Mouse (Mus musculus) hindbrain, postnatal 0 days (tissue): ENCODE measurements at regions not wholly inside any gene's neighbourhood (a gene's known extent, or its start where the extent isn't known, plus 50 kb on each side); places are given as distances from the start of the nearest gene placed in this dataset.

Experiments used
- ATAC-seq: fragments of 200-750 bp; cut with Nextera tagmentation; 2 replicates; pipeline ENCODE4 v1.8.0; 2017; ENCODE audit warnings: mild to moderate bottlenecking, moderate TSS enrichment, moderate library complexity
- DNase-seq: peaks from one replicate; pipeline ENCODE4 v3.0.0-alpha.2; 2015; ENCODE audit warnings: low spot score
- H3K27ac ChIP-seq: fragments of 300-500 bp; sonication (generic); 2 replicates; pipeline ENCODE4 v1.5.1; 2014; ENCODE audit warnings: mild to moderate bottlenecking
- H3K27me3 ChIP-seq: fragments of 300-500 bp; sonication (generic); 2 replicates; pipeline ENCODE4 v1.6.1; 2014; ENCODE audit warnings: low read length, mixed read lengths; ENCODE audit not compliant: insufficient read depth
- H3K36me3 ChIP-seq: fragments of 300-500 bp; sonication (generic); 2 replicates; pipeline ENCODE4 v1.6.1; 2014; ENCODE audit warnings: low read length, mixed read lengths; ENCODE audit not compliant: insufficient read depth
- H3K4me1 ChIP-seq: fragments of 300-500 bp; sonication (generic); 2 replicates; pipeline ENCODE4 v1.6.1; 2014; ENCODE audit warnings: antibody characterized with exemption, low read length, mixed read lengths; ENCODE audit not compliant: insufficient read depth
- H3K4me2 ChIP-seq: fragments of 300-500 bp; sonication (generic); 2 replicates; pipeline ENCODE4 v1.6.1; 2014; ENCODE audit warnings: low read depth, mild to moderate bottlenecking, low read length, moderate library complexity, mixed read lengths
- H3K4me3 ChIP-seq: fragments of 300-500 bp; sonication (generic); 2 replicates; pipeline ENCODE4 v1.5.1; 2014; ENCODE audit warnings: low read length
- H3K9ac ChIP-seq: fragments of 300-500 bp; sonication (generic); replicated peaks from 2 replicates; pipeline ENCODE4 v1.6.1; 2014; ENCODE audit warnings: mild to moderate bottlenecking, low read length, moderate library complexity, mixed read lengths
- H3K9me3 ChIP-seq: fragments of 300-500 bp; sonication (generic); 2 replicates; pipeline ENCODE4 v1.6.1; 2016; ENCODE audit warnings: low read length, mixed read lengths
- CTCF ChIP-seq: IDR thresholded peaks from 2 replicates; pipeline ENCODE4 v1.5.1; 2016; ENCODE audit warnings: antibody characterized with exemption, control low read depth, low read depth
- WGBS: fragments of 180-500 bp; shearing (Covaris S2); extraction: QIAGEN DNeasy Blood & Tissue Kit; methylation state at CpG from one replicate; pipeline ENCODE4 v1.1.7; 2014; 5-methylcytosine and 5-hydroxymethylcytosine counted together

DNA sequence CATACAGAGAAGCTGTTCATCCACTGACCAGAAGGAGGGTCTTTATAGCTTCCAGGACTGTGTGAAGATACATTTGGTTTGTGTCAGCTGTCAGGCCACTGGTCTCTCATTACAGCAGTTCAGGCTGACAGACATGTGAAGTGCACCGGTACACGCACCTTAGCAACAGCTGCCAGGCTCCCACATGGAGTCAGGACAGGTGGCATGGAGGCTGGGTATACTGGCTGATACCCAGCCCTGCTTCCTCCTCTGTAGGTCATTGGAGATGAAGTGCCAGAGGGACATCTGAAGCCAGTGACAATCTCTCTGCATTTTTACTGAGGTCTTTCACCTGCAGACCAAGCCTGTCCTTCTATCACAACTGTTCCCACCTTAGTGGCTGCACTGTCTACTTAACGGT is 146.2 kb downstream of the Sec61b start:
- no peaks in the 10 kb centered on the region for H3K4me1 ChIP-seq
- WGBS, result 72% methylated on average over 3 of the region's 3 CpGs
- DNase-seq, result no peak
- H3K4me3 ChIP-seq, result no peak overlapping the region
- no peak for TF ChIP-seq CTCF
- H3K27me3 ChIP-seq, result no peaks in the 10 kb centered on the region
- no peak overlapping the region for H3K9ac ChIP-seq
- H3K27ac ChIP-seq, result no peak overlapping the region
- no peak overlapping the region for H3K4me2 ChIP-seq
- no peaks in the 10 kb centered on the region for H3K9me3 ChIP-seq
- H3K36me3 ChIP-seq, result no peaks in the 10 kb centered on the region
- no peak for ATAC-seq

DNA sequence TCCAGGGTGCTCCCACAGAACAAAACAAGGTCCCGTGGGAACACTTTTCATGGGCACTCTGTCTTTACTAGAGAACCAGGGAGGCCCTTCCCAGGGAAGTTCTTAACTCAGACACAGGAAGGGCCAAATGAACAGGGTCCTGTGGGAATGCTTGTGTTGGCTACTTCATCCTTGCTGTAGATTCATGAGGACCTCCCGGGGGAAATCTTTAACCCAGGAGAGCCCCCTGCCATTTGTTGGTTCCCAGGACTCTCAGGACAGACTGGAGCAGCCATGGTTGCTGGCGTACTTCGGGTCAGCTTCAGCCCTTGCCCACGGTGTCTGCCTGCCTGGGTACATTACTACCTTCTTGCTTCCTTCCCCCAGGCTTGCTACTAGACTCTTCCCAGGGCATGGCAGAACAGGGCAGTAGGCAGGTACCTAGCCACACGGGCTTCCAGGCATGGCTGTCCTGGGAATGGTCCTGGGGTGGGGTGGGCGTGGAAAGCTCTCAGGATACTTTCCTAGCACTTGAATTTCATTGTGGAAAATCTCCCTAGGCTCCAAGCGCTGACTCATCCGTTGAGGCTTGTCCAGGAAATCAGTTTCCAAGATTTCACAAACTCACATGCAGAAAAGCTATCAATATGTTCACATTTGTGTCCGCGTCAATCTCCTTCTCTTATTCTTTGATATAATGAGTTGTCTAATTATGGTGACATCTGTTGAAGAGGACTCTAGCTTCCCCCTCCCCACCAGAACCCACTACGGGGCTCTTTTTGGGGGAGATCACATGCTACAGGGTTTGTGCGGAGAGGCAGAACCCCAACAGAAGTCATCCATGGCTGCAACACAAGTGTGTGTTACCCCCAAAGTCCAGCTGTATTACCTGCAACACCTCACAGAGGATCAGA is 148.6 kb downstream of the Sec61b start:
- no peak overlapping the region for H3K4me3 ChIP-seq
- TF ChIP-seq CTCF, result no peak

DNA sequence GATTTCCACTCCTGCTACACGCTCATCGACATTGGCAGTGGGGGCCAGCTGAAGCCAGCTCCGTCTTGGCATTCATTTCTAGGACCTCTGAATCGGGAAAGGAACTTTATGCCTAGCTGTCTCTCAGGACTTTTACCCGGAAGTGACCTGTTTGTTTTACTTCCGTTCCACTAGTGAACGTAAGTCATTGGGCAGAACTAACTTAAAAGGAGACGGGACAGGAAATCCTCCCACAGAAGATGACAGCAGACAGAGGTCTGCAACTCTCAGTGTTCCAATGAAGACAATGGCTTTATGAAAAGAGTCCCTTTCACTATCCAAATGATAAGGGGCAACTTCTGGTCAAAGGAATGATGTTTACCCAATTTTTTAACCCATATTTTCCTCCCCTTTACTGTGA is 155.5 kb downstream of the Sec61b start:
- no peak overlapping the region for H3K27ac ChIP-seq
- TF ChIP-seq CTCF, result no peak
- H3K4me2 ChIP-seq, result no peak overlapping the region
- no peaks in the 10 kb centered on the region for H3K4me1 ChIP-seq
- no peak overlapping the region for H3K4me3 ChIP-seq
- no peaks in the 10 kb centered on the region for H3K27me3 ChIP-seq
- no peaks in the 10 kb centered on the region for H3K9me3 ChIP-seq
- ATAC-seq, result no peak
- WGBS, result 71% methylated on average over 8 of the region's 8 CpGs
- no peak for DNase-seq
- no peaks in the 10 kb centered on the region for H3K36me3 ChIP-seq
- H3K9ac ChIP-seq, result no peak overlapping the region

More for the DNA sequence above, 148.6 kb downstream of the Sec61b start:
- WGBS, result 90% methylated on average over 13 of the region's 13 CpGs
- no peaks in the 10 kb centered on the region for H3K4me1 ChIP-seq
- H3K9ac ChIP-seq, result no peak overlapping the region
- H3K36me3 ChIP-seq, result no peaks in the 10 kb centered on the region
- no peak overlapping the region for H3K4me2 ChIP-seq
- H3K27me3 ChIP-seq, result no peaks in the 10 kb centered on the region
- DNase-seq, result no peak
- no peak overlapping the region for H3K27ac ChIP-seq
- H3K9me3 ChIP-seq, result no peaks in the 10 kb centered on the region
- ATAC-seq, result no peak

DNA sequence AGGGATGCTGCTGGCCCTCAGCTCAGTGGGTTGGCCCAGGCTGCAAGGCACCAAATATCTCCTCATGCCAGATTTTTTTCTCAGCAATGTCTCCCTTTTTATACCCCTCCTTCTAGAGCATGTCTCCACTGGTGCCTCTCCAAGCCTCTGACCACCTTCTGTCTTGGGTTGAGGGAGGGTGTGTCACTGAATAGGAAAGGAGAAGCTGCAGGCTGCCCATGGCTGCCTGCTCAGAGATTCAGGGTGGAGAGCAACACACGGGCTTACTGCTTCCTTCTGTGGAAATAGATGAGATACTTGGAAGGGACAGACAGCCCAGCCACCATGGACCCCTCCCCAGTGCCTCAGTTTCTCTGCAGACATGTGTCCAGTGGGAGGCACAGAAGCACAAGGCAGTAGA is 156.0 kb downstream of the Sec61b start:
- no peak for DNase-seq
- no peak for TF ChIP-seq CTCF
- Histone ChIP-seq H3K4me3 (no peak overlapping the region), H3K4me1 (no peaks in the 10 kb centered on the region), H3K9ac (no peak overlapping the region), H3K9me3 (no peaks in the 10 kb centered on the region), H3K4me2 (no peak overlapping the region), H3K27ac (no peak overlapping the region), H3K27me3 (no peaks in the 10 kb centered on the region), H3K36me3 (no peaks in the 10 kb centered on the region)
- 83% methylated on average over 1 of the region's 1 CpGs for WGBS
- ATAC-seq, result no peak

DNA sequence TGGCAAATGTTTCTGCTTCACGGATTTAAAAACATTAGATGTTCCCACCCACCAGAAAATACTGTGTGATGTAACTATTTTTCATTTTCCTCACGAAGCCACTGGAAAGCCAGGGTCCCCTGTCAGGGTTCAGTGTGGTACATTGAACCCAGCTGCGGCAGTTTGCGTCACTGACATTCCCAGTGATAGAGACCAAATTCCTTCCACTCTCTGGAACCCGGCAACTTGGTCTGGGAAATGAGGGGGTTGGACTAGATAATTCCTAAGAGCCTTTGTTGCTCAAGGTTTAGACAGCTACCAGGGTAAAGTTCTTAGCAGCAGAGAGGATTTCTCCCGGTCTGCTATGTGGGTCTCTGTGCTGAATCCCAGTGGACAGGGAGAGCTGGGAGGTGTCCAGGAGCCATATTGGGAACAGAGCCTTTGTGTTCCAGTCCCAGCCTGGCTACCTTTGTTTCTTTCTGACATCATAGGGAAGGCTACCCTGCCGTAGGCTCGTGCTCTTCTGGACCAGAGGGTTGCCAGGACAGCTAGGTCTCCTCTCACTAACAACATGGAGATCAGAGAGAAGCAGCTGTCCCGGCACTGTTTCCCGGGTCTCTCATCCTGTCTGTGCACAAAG is 164.5 kb downstream of the Sec61b start:
- H3K27ac ChIP-seq, result no peak overlapping the region
- H3K9ac ChIP-seq, result no peak overlapping the region
- H3K27me3 ChIP-seq, result no peaks in the 10 kb centered on the region
- no peak overlapping the region for H3K4me3 ChIP-seq
- TF ChIP-seq CTCF, result no peak
- 0 out of 2 replicates have a peak overlapping the region, but pooled peaks have one; percentile 10 for H3K4me2 ChIP-seq
- 33% methylated on average over 10 of the region's 10 CpGs for WGBS
- no peaks in the 10 kb centered on the region for H3K9me3 ChIP-seq
- DNase-seq (peak; percentile 24), ATAC-seq (peak; percentile 83)
- no peaks in the 10 kb centered on the region for H3K4me1 ChIP-seq
- no peaks in the 10 kb centered on the region for H3K36me3 ChIP-seq

DNA sequence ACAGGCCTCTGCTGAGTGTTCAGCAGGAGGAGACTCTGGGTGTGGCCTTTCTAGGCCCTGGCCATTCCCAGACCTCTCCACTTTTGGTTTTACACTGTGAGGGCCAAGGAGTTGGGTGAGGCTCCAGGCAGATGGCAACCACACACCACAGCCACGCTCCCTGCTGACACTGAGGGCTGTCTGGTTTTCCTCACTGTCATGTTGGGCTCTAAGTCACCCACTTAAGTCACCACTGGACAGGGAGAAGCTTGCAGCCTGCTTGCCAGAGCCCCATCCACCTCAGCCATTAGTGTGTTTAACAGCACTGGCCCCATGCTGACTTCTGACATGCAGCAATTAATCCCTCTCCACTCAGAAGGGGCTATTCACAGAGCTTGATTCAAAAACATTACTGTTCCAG is 170.6 kb downstream of the Sec61b start:
- no peak overlapping the region for H3K9ac ChIP-seq
- no peak overlapping the region for H3K27ac ChIP-seq
- TF ChIP-seq CTCF, result no peak
- WGBS, result 58% methylated on average over 1 of the region's 1 CpGs
- H3K4me3 ChIP-seq, result no peak overlapping the region
- no peaks in the 10 kb centered on the region for H3K4me1 ChIP-seq
- DNase-seq (no peak), ATAC-seq (no peak)
- no peaks in the 10 kb centered on the region for H3K36me3 ChIP-seq
- H3K4me2 ChIP-seq, result no peak overlapping the region
- no peaks in the 10 kb centered on the region for H3K27me3 ChIP-seq
- no peaks in the 10 kb centered on the region for H3K9me3 ChIP-seq

DNA sequence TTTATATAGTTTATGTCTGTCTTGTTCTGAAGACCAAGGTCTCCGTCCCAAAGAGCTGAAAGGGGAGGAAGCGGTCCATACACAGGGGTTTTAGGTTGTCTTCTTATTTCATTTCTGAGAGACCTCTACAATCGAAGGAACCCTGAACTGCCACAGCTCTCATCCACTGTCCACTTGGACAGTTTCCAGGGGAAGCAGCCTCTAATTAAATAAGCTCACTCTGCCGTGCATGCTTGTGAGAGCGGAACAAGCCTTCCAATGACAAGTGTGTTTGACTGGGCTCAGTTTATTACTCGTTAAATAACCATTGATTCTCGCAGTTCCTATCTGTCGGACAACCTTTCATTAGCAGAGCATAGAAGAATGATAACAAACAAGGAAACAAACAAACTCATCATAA is 174.2 kb downstream of the Sec61b start:
- H3K9me3 ChIP-seq, result no peaks in the 10 kb centered on the region
- DNase-seq, result peak; percentile 75
- 46% methylated on average over 8 of the region's 8 CpGs for WGBS

More for the DNA sequence above, 174.2 kb downstream of the Sec61b start:
- H3K27ac ChIP-seq, result no peak overlapping the region
- H3K36me3 ChIP-seq, result no peaks in the 10 kb centered on the region
- H3K4me2 ChIP-seq, result no peak overlapping the region
- H3K4me1 ChIP-seq, result no peaks in the 10 kb centered on the region
- no peak overlapping the region for H3K4me3 ChIP-seq
- no peak overlapping the region for H3K9ac ChIP-seq
- TF ChIP-seq CTCF, result no peak
- no peak for ATAC-seq
- no peaks in the 10 kb centered on the region for H3K27me3 ChIP-seq
